Mouse (Mus musculus): ENCODE results near the gene Slamf8. TPM values are rescaled to one million over a fixed set of nuclear protein-coding genes. Genes with fewer than 3 reads are reported as not detected.

Gene Slamf8
- total RNA-seq, 2 experiments from 2014 or later = not detected

- intact Hi-C loops (cut with DNase I) = no loop called here
- no peak for DNase-seq (ENCODE audit: low spot score in 2 of 2)
Observed at GRCm38 (mm10) chr1:172548501-172548900, 41.9 kb downstream of the Slamf8 start.

GRCm38 (mm10) chr1:172546062-172546461 is 44.3 kb downstream of the Slamf8 start:
- no peak for DNase-seq (ENCODE audit: low spot score in 2 of 2)
- intact Hi-C loops (cut with DNase I) = no loop called here

GRCm38 (mm10) chr1:172540283-172540820 is 50.0 kb downstream of the Slamf8 start:
- intact Hi-C loops (cut with DNase I) = no loop called here
- no peak for DNase-seq (ENCODE audit: low spot score in 2 of 2)

- intact Hi-C loops (cut with DNase I) = no loop called here
Observed at GRCm38 (mm10) chr1:172539827-172540226, 50.5 kb downstream of the Slamf8 start.

GRCm38 (mm10) chr1:172535116-172535515 is 55.3 kb downstream of the Slamf8 start:
- intact Hi-C loops (cut with DNase I) = no loop called here
- DNase-seq (ENCODE audit: low spot score in 2 of 2) = no peak

More at GRCm38 (mm10) chr1:172539827-172540226, 50.5 kb downstream of the Slamf8 start:
- no peak for DNase-seq (ENCODE audit: low spot score in 2 of 2)

- intact Hi-C loops (cut with DNase I) = no loop called here
Observed at GRCm38 (mm10) chr1:172532551-172532950, 57.8 kb downstream of the Slamf8 start.

More at GRCm38 (mm10) chr1:172532551-172532950, 57.8 kb downstream of the Slamf8 start:
- DNase-seq (ENCODE audit: low spot score in 2 of 2) = no peak

Other genes with a start within 250 kb of the Slamf8 start
- gene Kcnj10, start 249.4 kb downstream of the Slamf8 start, total RNA-seq (2021) = 10 to 100 TPM; 85.4 to 99.8 TPM
- gene Pigm, start 214.0 kb downstream of the Slamf8 start, total RNA-seq (2021) = 1 to 10 TPM; 8.9 to 9.2 TPM
- under 1 TPM; 0.41 to 0.46 TPM for gene Slamf9, start 115.2 kb downstream of the Slamf8 start, total RNA-seq (2021)
- 10 to 100 TPM in 1 of 2 experiments, 1 to 10 TPM in 1; 8.7 to 11.1 TPM for gene Igsf9, start 108.8 kb downstream of the Slamf8 start, total RNA-seq (2021)
- 10 to 100 TPM in 1 of 2 experiments, 1 to 10 TPM in 1; 10.0 to 10.8 TPM for gene Tagln2, start 90.5 kb downstream of the Slamf8 start, total RNA-seq (2021)
- gene Cfap45, start 69.8 kb downstream of the Slamf8 start, total RNA-seq (2021) = 1 to 10 TPM; 3.7 to 4.5 TPM
- gene Vsig8, start 34.6 kb downstream of the Slamf8 start, total RNA-seq (2021) = under 1 TPM; 0.32 to 0.37 TPM
- gene Fcrl6, start 12.0 kb upstream of the Slamf8 start, total RNA-seq (2021) = not detected
- gene Dusp23, start 42.4 kb upstream of the Slamf8 start, total RNA-seq (2021) = 1 to 10 TPM; 5.7 to 6.1 TPM
- not detected for gene Crp, start 107.5 kb upstream of the Slamf8 start, total RNA-seq (2021)